Comparison of ENCODE assay signal across 25 mouse cellular contexts in genomic region chr4:85976188-85976587, GRCm38 (mm10).
A peak's percentile ranks its signal among the peaks of the same experiment; 100 is the strongest.
DNase-seq lines count a peak whose midpoint lies in the region; ATAC-seq and TF ChIP-seq lines count a peak whose summit lies in the region.
"Had no signal": no experiment of that assay in that cellular context is flagged by ENCODE, and none has a peak within 500 bp of the region (broad histone marks: within the 10 kb centered on the region; RNA-seq: fewer than 3 reads in every experiment).

No protein-coding gene starts in this region.

- H3K4me2 ChIP-seq in intestine, embryonic 14.5 days (ENCODE audit: low read length) = no peak overlapping the region
- no peak overlapping the region for H3K4me2 ChIP-seq in intestine, postnatal 0 days (replicated peaks; ENCODE audit: low read depth)
- H3K4me2 ChIP-seq in limb, embryonic 13.5 days (replicated peaks) = no peak overlapping the region
- H3K4me2 ChIP-seq in lung, embryonic 15.5 days = no peak overlapping the region
- H3K4me2 ChIP-seq in limb, embryonic 14.5 days (replicated peaks; ENCODE audit: low read depth, low read length, severe bottlenecking) = no peak overlapping the region
- no peak overlapping the region for H3K4me2 ChIP-seq in forebrain, embryonic 16.5 days (ENCODE audit: low read length)
- H3K4me2 ChIP-seq: embryonic facial prominence, embryonic 12.5 days; embryonic facial prominence, embryonic 15.5 days; forebrain, embryonic 12.5 days had no signal

- H3K27ac ChIP-seq in intestine, embryonic 14.5 days (ENCODE audit: low read depth) = 0 out of 2 replicates have a peak overlapping the region, but pooled peaks have one; percentile 18
- H3K27ac ChIP-seq in intestine, postnatal 0 days (ENCODE audit: low read depth, low read length) = no peak overlapping the region
- H3K27ac ChIP-seq in limb, embryonic 13.5 days = 0 out of 2 replicates have a peak overlapping the region, but pooled peaks have one; percentile 22
- no peak overlapping the region for H3K27ac ChIP-seq in limb, embryonic 10.5 days
- H3K27ac ChIP-seq in lung, embryonic 15.5 days = no peak overlapping the region
- no peak overlapping the region for H3K27ac ChIP-seq in limb, embryonic 14.5 days (replicated peaks; ENCODE audit: low read depth, low read length)
- H3K27ac ChIP-seq in forebrain, embryonic 16.5 days (ENCODE audit: low read length) = no peak overlapping the region
- H3K27ac ChIP-seq: embryonic facial prominence, embryonic 12.5 days; embryonic facial prominence, embryonic 15.5 days; forebrain, embryonic 10.5 days; forebrain, embryonic 12.5 days had no signal

- H3K9ac ChIP-seq in intestine, embryonic 14.5 days (ENCODE audit: low read length) = no peak overlapping the region
- no peak overlapping the region for H3K9ac ChIP-seq in intestine, postnatal 0 days (ENCODE audit: low read depth, low read length)
- no peak overlapping the region for H3K9ac ChIP-seq in limb, embryonic 13.5 days
- no peak overlapping the region for H3K9ac ChIP-seq in lung, embryonic 15.5 days
- no peak overlapping the region for H3K9ac ChIP-seq in limb, embryonic 14.5 days (ENCODE audit: low read depth, low read length, severe bottlenecking)
- no peak overlapping the region for H3K9ac ChIP-seq in forebrain, embryonic 16.5 days (replicated peaks; ENCODE audit: low read depth, low read length)
- H3K9ac ChIP-seq: embryonic facial prominence, embryonic 12.5 days; embryonic facial prominence, embryonic 15.5 days; forebrain, embryonic 12.5 days; forebrain, postnatal 0 days had no signal

- H3K27me3 ChIP-seq in intestine, embryonic 14.5 days (replicated peaks; ENCODE audit: control insufficient read depth, insufficient read depth, low read length) = no peaks in the 10 kb centered on the region
- no peaks in the 10 kb centered on the region for H3K27me3 ChIP-seq in intestine, postnatal 0 days (replicated peaks; ENCODE audit: control insufficient read depth, insufficient read depth, low read length)
- no peaks in the 10 kb centered on the region for H3K27me3 ChIP-seq in limb, embryonic 13.5 days
- H3K27me3 ChIP-seq in limb, embryonic 10.5 days (ENCODE audit: low read depth, poor library complexity, severe bottlenecking) = no peaks in the 10 kb centered on the region
- no peaks in the 10 kb centered on the region for H3K27me3 ChIP-seq in lung, embryonic 15.5 days
- no peaks in the 10 kb centered on the region for H3K27me3 ChIP-seq in limb, embryonic 14.5 days (ENCODE audit: control insufficient read depth, insufficient read depth, low read length)
- H3K27me3 ChIP-seq in forebrain, embryonic 16.5 days (replicated peaks; ENCODE audit: control insufficient read depth, insufficient read depth, low read length) = no peaks in the 10 kb centered on the region
- H3K27me3 ChIP-seq: embryonic facial prominence, embryonic 12.5 days; embryonic facial prominence, embryonic 15.5 days; forebrain, embryonic 12.5 days had no signal

- no peak for TF ChIP-seq POLR2A in limb, embryonic 14.5 days (IDR thresholded peaks at IDR 0.05; ENCODE audit: borderline replicate concordance, extremely low read depth, insufficient read depth, insufficient read length)

- peaks cover 3% of the 10 kb centered on the region; the same call in 1 of the 2 replicates for H3K4me1 ChIP-seq in intestine, embryonic 14.5 days (replicated peaks; ENCODE audit: control insufficient read depth, insufficient read depth, low read length)
- no peaks in the 10 kb centered on the region for H3K4me1 ChIP-seq in intestine, postnatal 0 days (replicated peaks; ENCODE audit: control insufficient read depth, insufficient read depth, low read length)
- peaks cover 11% of the 10 kb centered on the region for H3K4me1 ChIP-seq in limb, embryonic 13.5 days
- H3K4me1 ChIP-seq in limb, embryonic 10.5 days = no peaks in the 10 kb centered on the region
- H3K4me1 ChIP-seq in lung, embryonic 15.5 days = no peaks in the 10 kb centered on the region
- H3K4me1 ChIP-seq in limb, embryonic 14.5 days (ENCODE audit: control insufficient read depth, insufficient read depth, low read length) = no peaks in the 10 kb centered on the region; the same call in 1 of the 2 replicates
- H3K4me1 ChIP-seq in forebrain, embryonic 16.5 days (replicated peaks; ENCODE audit: control insufficient read depth, insufficient read depth, low read length) = no peaks in the 10 kb centered on the region
- H3K4me1 ChIP-seq: embryonic facial prominence, embryonic 12.5 days; embryonic facial prominence, embryonic 15.5 days; forebrain, embryonic 10.5 days; forebrain, embryonic 12.5 days had no signal

- no peak for DNase-seq in intestine, embryonic 14.5 days (ENCODE audit: low spot score)
- no peak for DNase-seq in limb, embryonic 10.5 days (ENCODE audit: low spot score)
- no peak for DNase-seq in lung, postnatal 14 days
- DNase-seq in limb, embryonic 14.5 days (ENCODE audit: low spot score) = peak; percentile 10
- DNase-seq: adrenal gland, adult 2 months; adrenal gland, postnatal 10 days; adrenal gland, postnatal 25 days; cerebellum, adult 11 months; cerebellum, adult 18-20 months; cerebellum, adult 8-10 months; cerebellum, adult 9-11 months; cerebellum, postnatal 14 days; cerebellum, postnatal 36 days; embryo, embryonic 11 days; forebrain, postnatal 0 days had no signal

- 54% methylated on average over 3 of the region's 3 CpGs for WGBS in intestine, embryonic 14.5 days
- 59% methylated on average over 3 of the region's 3 CpGs for WGBS in intestine, postnatal 0 days
- 62% methylated on average over 3 of the region's 3 CpGs for WGBS in limb, embryonic 13.5 days
- 83% methylated on average over 3 of the region's 3 CpGs for WGBS in limb, embryonic 10.5 days
- 51% methylated on average over 3 of the region's 3 CpGs for WGBS in lung, embryonic 15.5 days
- WGBS in limb, embryonic 14.5 days = 62% methylated on average over 3 of the region's 3 CpGs
- 77% methylated on average over 3 of the region's 3 CpGs for WGBS in forebrain, embryonic 16.5 days

- no peaks in the 10 kb centered on the region for H3K36me3 ChIP-seq in intestine, embryonic 14.5 days (ENCODE audit: control insufficient read depth, insufficient read depth, low read length)
- no peaks in the 10 kb centered on the region for H3K36me3 ChIP-seq in intestine, postnatal 0 days (ENCODE audit: control insufficient read depth, insufficient read depth)
- no peaks in the 10 kb centered on the region for H3K36me3 ChIP-seq in limb, embryonic 13.5 days
- H3K36me3 ChIP-seq in limb, embryonic 10.5 days = no peaks in the 10 kb centered on the region
- no peaks in the 10 kb centered on the region for H3K36me3 ChIP-seq in lung, embryonic 15.5 days
- no peaks in the 10 kb centered on the region for H3K36me3 ChIP-seq in limb, embryonic 14.5 days (ENCODE audit: control insufficient read depth, insufficient read depth, low read length)
- H3K36me3 ChIP-seq in forebrain, embryonic 16.5 days (ENCODE audit: control insufficient read depth, insufficient read depth) = no peaks in the 10 kb centered on the region
- H3K36me3 ChIP-seq: embryonic facial prominence, embryonic 12.5 days; embryonic facial prominence, embryonic 15.5 days; forebrain, embryonic 10.5 days; forebrain, embryonic 12.5 days had no signal

- H3K9me3 ChIP-seq in intestine, embryonic 14.5 days (ENCODE audit: control insufficient read depth, low read length) = no peaks in the 10 kb centered on the region
- no peaks in the 10 kb centered on the region for H3K9me3 ChIP-seq in intestine, postnatal 0 days (ENCODE audit: control insufficient read depth)
- no peaks in the 10 kb centered on the region for H3K9me3 ChIP-seq in limb, embryonic 13.5 days
- no peaks in the 10 kb centered on the region for H3K9me3 ChIP-seq in limb, embryonic 10.5 days (replicated peaks)
- H3K9me3 ChIP-seq in lung, embryonic 15.5 days = no peaks in the 10 kb centered on the region
- no peaks in the 10 kb centered on the region for H3K9me3 ChIP-seq in limb, embryonic 14.5 days (ENCODE audit: control insufficient read depth, low read length)
- no peaks in the 10 kb centered on the region for H3K9me3 ChIP-seq in forebrain, embryonic 16.5 days (ENCODE audit: control insufficient read depth, low read length)
- H3K9me3 ChIP-seq: embryonic facial prominence, embryonic 12.5 days; embryonic facial prominence, embryonic 15.5 days; forebrain, embryonic 10.5 days; forebrain, embryonic 12.5 days had no signal

- H3K4me3 ChIP-seq in intestine, embryonic 14.5 days (ENCODE audit: low read depth, low read length) = no peak overlapping the region
- H3K4me3 ChIP-seq in intestine, postnatal 0 days (ENCODE audit: low read depth, low read length) = no peak overlapping the region
- no peak overlapping the region for H3K4me3 ChIP-seq in limb, embryonic 13.5 days
- H3K4me3 ChIP-seq in limb, embryonic 10.5 days = no peak overlapping the region
- no peak overlapping the region for H3K4me3 ChIP-seq in lung, embryonic 15.5 days
- no peak overlapping the region for H3K4me3 ChIP-seq in limb, embryonic 14.5 days (replicated peaks; ENCODE audit: low read length)
- no peak overlapping the region for H3K4me3 ChIP-seq in forebrain, embryonic 16.5 days (replicated peaks; ENCODE audit: low read length)
- H3K4me3 ChIP-seq: embryonic facial prominence, embryonic 12.5 days; embryonic facial prominence, embryonic 15.5 days; erythroblast, embryonic 14.5 days; forebrain, embryonic 10.5 days; forebrain, embryonic 12.5 days had no signal

- TF ChIP-seq CTCF in intestine, postnatal 0 days (IDR thresholded peaks at IDR 0.05; ENCODE audit: low read depth) = no peak

- no peak for ATAC-seq in intestine, embryonic 14.5 days (replicated peaks; ENCODE audit: low FRiP score, low TSS enrichment, low read depth)
- no peak for ATAC-seq in intestine, postnatal 0 days
- ATAC-seq in limb, embryonic 13.5 days (ENCODE audit: low FRiP score, low read depth) = no peak
- ATAC-seq in lung, embryonic 15.5 days (ENCODE audit: borderline replicate concordance, extremely low read depth, low FRiP score, low TSS enrichment) = peak; percentile 31; the same call in 1 of the 2 replicates
- no peak for ATAC-seq in limb, embryonic 14.5 days (ENCODE audit: low FRiP score, low read depth)
- ATAC-seq in forebrain, embryonic 16.5 days = no peak
- ATAC-seq: forebrain, embryonic 14.5 days; forebrain, postnatal 0 days had no signal

Comparison
In these comparisons a context has a peak if more than half of its experiments do, and no peak if none do; other contexts are left out.
1. H3K27ac ChIP-seq: peak in intestine, embryonic 14.5 days (single experiment) and limb, embryonic 13.5 days (single experiment); none in intestine, postnatal 0 days (single experiment), limb, embryonic 10.5 days (single experiment), lung, embryonic 15.5 days (single experiment), limb, embryonic 14.5 days (single experiment) and forebrain, embryonic 16.5 days (single experiment).